Mouse (Mus musculus) midbrain, postnatal 0 days (tissue): ENCODE measurements at regions not wholly inside any gene's neighbourhood (a gene's known extent, or its start where the extent isn't known, plus 50 kb on each side); places are given as distances from the start of the nearest gene placed in this dataset.

Experiments used
- ATAC-seq: fragments of 200-750 bp; cut with Nextera tagmentation; 2 replicates; pipeline ENCODE4 v1.8.0; 2017; ENCODE audit warnings: moderate number of reproducible peaks, mild to moderate bottlenecking, moderate TSS enrichment, moderate library complexity; ENCODE audit not compliant: low FRiP score
- DNase-seq: peaks from one replicate; pipeline ENCODE4 v3.0.0-alpha.2; 2015; ENCODE audit warnings: low spot score
- H3K27ac ChIP-seq: fragments of 300-500 bp; sonication (generic); 2 replicates; pipeline ENCODE4 v1.5.1; 2014; ENCODE audit warnings: low read depth, mild to moderate bottlenecking, low read length, mixed read lengths
- H3K27me3 ChIP-seq: fragments of 300-500 bp; sonication (generic); 2 replicates; pipeline ENCODE4 v1.6.1; 2014; ENCODE audit warnings: low read length, control low read depth, mixed read lengths; ENCODE audit not compliant: insufficient read depth
- H3K36me3 ChIP-seq: fragments of 300-500 bp; sonication (generic); 2 replicates; pipeline ENCODE4 v1.6.1; 2014; ENCODE audit warnings: low read length, control low read depth, mixed read lengths; ENCODE audit not compliant: insufficient read depth
- H3K4me1 ChIP-seq: fragments of 300-500 bp; sonication (generic); 2 replicates; pipeline ENCODE4 v1.6.1; 2014; ENCODE audit warnings: mild to moderate bottlenecking, control low read depth, antibody characterized with exemption, low read length, mixed read lengths; ENCODE audit not compliant: insufficient read depth
- H3K4me2 ChIP-seq: fragments of 300-500 bp; sonication (generic); 2 replicates; pipeline ENCODE4 v1.6.1; 2014; ENCODE audit warnings: low read depth, mild to moderate bottlenecking, low read length, mixed read lengths; ENCODE audit not compliant: poor library complexity, severe bottlenecking
- H3K4me3 ChIP-seq: fragments of 300-500 bp; sonication (generic); 2 replicates; pipeline ENCODE4 v1.5.1; 2014; ENCODE audit warnings: low read depth, mild to moderate bottlenecking, low read length, moderate library complexity
- H3K9ac ChIP-seq: fragments of 300-500 bp; sonication (generic); replicated peaks from 2 replicates; pipeline ENCODE4 v1.6.1; 2014; ENCODE audit warnings: mild to moderate bottlenecking, low read length, moderate library complexity, mixed read lengths; ENCODE audit not compliant: poor library complexity, severe bottlenecking
- H3K9me3 ChIP-seq: fragments of 300-500 bp; sonication (generic); 2 replicates; pipeline ENCODE4 v1.6.1; 2016; ENCODE audit warnings: low read length, control low read depth
- CTCF ChIP-seq: IDR thresholded peaks from 2 replicates; pipeline ENCODE4 v1.5.1; 2016; ENCODE audit warnings: antibody characterized with exemption, mild to moderate bottlenecking
- WGBS: fragments of 180-500 bp; shearing (Covaris S2); extraction: QIAGEN DNeasy Blood & Tissue Kit; methylation state at CpG from one replicate; pipeline ENCODE4 v1.1.7; 2014; 5-methylcytosine and 5-hydroxymethylcytosine counted together

DNA sequence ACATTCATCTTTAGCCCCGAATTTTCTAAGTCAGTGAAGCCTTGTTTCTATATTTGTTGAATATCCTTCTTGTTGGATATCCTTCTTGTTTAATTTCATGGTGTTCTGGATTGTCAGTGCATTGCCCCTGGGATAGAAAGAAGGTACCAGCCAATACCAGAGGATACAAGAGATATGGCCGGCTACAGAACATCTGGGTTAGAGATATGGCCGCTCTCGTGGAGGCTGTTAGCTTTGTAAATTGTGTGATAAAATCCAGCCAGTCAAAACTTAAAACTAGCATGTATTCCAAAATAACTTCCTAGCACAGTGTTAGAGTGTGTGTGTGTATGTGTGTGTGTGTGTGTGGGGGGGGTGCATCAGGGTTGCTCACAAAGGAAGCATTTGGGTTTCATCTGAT is 241.4 kb upstream of the Sstr1 start:
- no peak for DNase-seq
- Histone ChIP-seq H3K27ac (no peak overlapping the region), H3K4me1 (no peaks in the 10 kb centered on the region), H3K27me3 (no peaks in the 10 kb centered on the region), H3K4me2 (no peak overlapping the region), H3K36me3 (no peaks in the 10 kb centered on the region), H3K4me3 (no peak overlapping the region), H3K9ac (no peak overlapping the region), H3K9me3 (no peaks in the 10 kb centered on the region)
- no peak for TF ChIP-seq CTCF
- ATAC-seq = no peak
- 89% methylated on average over 4 of the region's 4 CpGs for WGBS

DNA sequence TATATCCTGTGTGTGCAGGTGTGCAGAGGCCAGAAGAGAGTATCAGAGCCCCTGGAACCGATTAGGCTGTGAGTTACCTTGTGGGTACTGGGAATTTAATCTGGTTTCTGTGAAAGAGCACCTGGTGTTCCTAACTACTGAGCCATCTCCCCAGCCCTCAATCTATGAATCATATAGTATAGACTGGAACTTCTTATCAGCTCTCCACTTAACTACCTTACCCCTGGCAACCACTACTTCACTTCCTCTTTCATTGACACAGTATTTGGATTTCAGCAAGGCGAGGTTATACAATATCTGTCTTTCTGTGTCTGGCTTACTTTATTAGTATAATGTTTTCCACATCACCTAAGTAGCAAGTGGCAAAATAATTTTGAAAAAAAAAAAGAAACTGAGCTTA is 239.1 kb upstream of the Sstr1 start:
- TF ChIP-seq CTCF = no peak
- no peak overlapping the region for H3K4me2 ChIP-seq
- ATAC-seq (no peak), DNase-seq (no peak)
- no peak overlapping the region for H3K27ac ChIP-seq
- no peaks in the 10 kb centered on the region for H3K27me3 ChIP-seq
- H3K4me1 ChIP-seq = no peaks in the 10 kb centered on the region
- H3K4me3 ChIP-seq = no peak overlapping the region
- 93% methylated on average over 2 of the region's 2 CpGs for WGBS
- no peak overlapping the region for H3K9ac ChIP-seq
- H3K36me3 ChIP-seq = no peaks in the 10 kb centered on the region
- H3K9me3 ChIP-seq = no peaks in the 10 kb centered on the region
